Mouse (Mus musculus) adipocyte (in vitro differentiated cells): ENCODE results near the gene Foxq1.

Experiments used
- DNase-seq: peaks from one replicate; pipeline ENCODE4 v3.0.0-alpha.2; 2016; ENCODE audit warnings: low spot score

Gene Foxq1

GRCm38 (mm10) chr13:31555834-31556233 is at the start of gene Foxq1:
Gene Foxq1, plus strand, starts transcription at chr13:31556134.
- DNase-seq: no peak

GRCm38 (mm10) chr13:31506494-31507167 is 49.3 kb upstream of the Foxq1 start:
- DNase-seq: no peak

DNA sequence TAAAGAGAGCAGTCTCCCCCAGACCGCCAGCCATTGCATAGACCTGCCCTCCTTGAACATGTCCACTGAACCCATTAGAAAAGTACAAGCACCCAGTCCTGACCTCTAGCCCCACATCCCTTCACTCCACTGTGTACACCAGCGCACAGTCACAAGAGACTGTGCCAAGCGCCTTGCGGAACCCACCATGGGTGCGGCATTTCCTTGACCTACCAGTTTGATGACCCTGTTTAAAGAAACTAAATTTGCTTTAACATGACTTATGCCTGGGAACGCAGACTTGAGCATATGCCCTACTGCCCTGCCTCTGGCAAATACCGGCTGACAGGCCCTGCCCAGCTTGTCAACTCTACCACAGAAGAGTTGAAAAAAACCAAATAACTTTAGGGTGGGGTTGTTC is 40.7 kb upstream of the Foxq1 start:
- DNase-seq: no peak

- DNase-seq: peak; percentile 93
Measured at GRCm38 (mm10) chr13:31518411-31518886, 37.5 kb upstream of the Foxq1 start.

- no peak for DNase-seq
Measured at GRCm38 (mm10) chr13:31518971-31519370, 37.0 kb upstream of the Foxq1 start.

DNA sequence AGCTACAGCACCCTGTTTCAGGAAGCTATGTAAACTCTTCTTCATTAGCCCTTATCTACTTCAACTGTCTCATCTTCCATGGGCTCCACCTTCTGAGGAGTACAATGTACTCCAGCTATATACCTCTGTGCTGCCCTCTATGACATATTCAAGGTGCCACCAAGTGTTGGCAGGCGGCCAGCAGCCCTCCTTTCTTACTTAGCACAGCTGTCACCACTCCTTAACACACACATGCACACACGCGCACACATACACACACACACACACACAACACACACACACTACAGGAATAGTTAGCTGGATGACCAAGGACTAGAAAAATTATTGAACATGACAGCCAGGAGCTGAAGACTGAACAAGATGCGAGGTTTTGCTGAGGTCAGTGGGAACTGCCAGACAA is 31.0 kb upstream of the Foxq1 start:
- DNase-seq: no peak

- DNase-seq: no peak
Measured at GRCm38 (mm10) chr13:31531186-31531585, 24.7 kb upstream of the Foxq1 start.

- DNase-seq: no peak
Measured at GRCm38 (mm10) chr13:31531651-31532061, 24.3 kb upstream of the Foxq1 start.

DNA sequence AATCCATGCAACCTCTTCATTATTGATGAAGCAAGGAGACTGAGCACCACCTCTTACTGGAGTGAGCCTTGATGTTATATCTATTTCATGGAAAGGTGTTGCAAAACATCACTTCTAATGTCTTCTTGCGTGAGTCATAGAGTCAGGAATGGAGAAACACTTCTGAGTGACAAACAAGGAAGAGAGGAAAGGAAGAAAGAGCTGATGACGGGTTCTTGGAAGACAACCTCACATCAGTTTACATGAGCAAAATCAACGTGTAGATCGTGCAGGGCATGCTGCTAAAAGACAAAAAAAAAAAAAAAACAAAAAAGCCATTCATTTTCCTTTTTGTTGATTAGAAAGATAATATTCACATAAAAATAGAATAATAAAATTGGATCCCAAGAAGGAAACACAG is 21.2 kb upstream of the Foxq1 start:
- DNase-seq: no peak

DNA sequence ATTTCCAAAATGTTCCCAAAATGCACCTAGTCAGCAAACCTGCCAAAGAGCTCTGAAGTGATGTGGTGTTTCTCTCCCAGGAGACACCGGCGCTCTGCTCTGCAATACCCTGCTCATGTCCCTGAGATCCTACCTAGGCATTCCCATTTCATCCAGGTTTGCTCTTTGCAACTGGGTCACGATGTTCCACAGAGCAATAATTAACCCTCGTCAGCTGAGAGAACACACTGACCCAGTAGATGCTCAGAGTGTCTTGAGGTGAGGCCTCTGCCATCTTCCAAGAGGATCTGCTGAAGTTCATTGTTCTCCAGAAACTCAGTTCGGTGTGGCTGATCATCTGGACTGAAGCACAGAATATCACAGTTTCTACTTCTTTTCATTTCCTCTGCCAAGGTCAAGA is 12.9 kb upstream of the Foxq1 start:
- DNase-seq: no peak

DNA sequence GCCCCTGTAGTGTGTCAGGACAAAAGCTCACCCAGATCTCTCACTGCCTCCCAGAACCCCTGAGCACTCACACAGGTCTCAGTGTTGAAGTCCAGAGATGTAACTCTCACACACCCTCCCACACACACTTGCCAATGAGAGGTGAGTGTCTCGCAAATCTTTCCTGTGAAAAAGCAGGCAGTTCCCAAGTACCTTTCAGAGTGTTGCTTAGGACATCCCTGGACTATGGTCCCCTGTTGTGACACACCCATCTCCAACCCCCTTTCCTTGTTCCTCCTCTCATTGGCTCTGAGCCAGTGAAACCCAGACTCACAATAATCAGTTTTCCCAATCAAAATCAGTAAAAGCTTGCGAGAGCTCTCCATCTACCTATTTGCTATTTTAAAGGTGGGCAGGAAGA is 9.2 kb upstream of the Foxq1 start:
- DNase-seq: no peak

DNA sequence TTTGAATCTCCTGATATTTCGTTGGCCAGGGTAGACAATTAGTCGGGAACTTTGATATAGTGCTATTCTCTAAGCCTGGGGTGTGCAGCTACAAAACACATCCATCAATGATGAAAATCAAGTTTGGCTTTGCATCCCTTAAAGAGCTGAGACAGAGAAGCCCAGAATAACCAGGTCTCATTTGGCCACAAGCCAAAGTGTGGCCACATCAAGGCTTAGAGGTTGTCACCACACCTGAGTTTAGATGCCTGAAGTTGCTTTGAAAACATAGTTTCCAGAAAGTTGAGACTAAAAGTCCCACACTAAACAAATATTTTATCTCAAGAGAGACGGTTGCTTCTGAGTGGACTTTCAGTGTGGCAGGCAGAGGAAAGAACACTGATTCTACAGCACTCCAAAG is 8.7 kb upstream of the Foxq1 start:
- no peak for DNase-seq

DNA sequence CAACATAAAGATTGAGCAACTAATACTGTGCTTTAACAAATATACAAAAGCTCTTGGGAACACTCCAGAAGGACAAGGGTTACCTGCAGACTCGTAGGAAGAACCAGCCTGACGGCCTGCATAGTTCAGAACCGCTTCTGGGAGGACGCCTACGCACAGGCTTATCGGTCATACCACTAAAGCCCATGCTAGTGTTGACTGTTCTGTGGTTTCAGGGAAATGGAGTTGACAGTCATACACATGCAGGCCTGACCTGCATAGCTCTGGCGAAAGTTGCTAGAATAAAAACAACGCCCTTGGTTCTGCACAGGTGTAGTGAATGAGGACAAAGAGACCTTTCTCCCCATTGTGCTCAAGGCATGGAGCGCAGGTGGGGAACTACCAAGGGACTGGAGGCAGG is 8.3 kb upstream of the Foxq1 start:
- peak; percentile 38 for DNase-seq

GRCm38 (mm10) chr13:31556964-31557767 is 1.2 kb downstream of the Foxq1 start:
- no peak for DNase-seq

DNA sequence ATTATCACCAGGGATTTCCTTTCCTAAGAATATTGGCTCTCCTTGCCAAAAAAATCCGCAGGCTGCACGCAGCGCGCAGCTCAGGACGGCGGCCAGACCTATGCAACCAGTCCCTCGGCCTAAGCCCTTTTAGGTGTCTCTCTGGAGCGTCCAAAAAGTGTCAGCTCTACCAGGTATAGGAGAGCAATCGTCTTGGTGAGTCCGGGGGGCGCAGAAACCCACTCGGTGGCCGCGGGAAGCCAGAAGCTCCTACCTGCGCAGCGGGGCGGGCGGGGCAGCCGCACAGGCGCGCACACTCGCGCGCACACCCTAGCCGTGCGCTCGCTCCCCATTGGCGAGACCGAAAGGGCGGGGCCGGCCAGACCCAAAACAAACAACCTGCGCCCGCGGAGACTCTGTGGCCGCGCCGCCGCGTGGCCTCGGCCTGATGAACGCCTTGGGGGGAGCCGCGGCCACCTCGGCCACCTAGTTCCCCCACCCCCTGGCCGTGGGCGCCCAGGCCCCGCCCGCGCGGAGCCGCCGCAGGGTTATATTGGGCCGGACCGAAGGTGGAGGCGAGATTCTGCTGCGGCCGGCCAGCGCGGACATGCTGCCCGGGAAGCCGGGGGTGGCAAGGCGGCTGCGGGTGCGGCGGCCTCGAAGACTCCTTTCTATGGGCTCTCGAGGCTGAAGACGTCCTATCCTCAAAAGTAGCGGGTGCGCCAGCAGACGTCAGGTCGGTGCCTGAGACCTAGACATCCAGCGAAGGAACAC is 2.0 kb downstream of the Foxq1 start:
- DNase-seq: no peak

- DNase-seq: no peak
Measured at GRCm38 (mm10) chr13:31558521-31559418, 2.8 kb downstream of the Foxq1 start, which contains the start of gene A530084C06Rik. Gene A530084C06Rik, minus strand, starts transcription at chr13:31559333.

DNA sequence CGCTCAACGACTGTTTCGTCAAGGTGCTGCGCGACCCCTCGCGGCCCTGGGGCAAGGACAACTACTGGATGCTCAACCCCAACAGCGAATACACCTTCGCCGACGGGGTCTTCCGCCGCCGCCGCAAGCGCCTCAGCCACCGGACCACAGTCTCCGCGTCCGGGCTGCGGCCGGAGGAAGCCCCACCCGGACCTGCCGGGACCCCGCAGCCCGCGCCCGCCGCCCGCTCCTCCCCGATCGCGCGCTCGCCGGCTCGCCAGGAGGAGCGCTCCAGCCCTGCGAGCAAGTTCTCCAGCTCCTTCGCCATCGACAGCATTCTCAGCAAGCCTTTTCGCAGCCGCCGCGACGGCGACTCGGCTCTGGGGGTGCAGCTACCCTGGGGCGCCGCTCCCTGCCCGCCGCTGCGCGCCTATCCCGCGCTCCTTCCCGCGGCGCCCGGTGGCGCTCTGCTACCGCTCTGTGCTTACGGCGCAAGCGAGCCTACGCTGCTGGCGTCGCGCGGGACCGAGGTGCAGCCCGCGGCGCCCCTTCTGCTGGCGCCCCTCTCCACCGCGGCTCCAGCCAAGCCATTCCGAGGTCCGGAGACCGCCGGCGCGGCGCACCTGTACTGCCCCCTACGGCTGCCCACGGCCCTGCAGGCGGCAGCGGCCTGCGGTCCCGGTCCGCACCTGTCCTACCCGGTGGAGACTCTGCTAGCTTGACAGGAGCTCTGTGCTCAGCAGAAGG is 3.6 kb downstream of the Foxq1 start:
- no peak for DNase-seq

GRCm38 (mm10) chr13:31564394-31564793 is 8.5 kb downstream of the Foxq1 start:
- peak; percentile 74 for DNase-seq

- DNase-seq: no peak
Measured at GRCm38 (mm10) chr13:31567099-31567498, 11.2 kb downstream of the Foxq1 start.

DNA sequence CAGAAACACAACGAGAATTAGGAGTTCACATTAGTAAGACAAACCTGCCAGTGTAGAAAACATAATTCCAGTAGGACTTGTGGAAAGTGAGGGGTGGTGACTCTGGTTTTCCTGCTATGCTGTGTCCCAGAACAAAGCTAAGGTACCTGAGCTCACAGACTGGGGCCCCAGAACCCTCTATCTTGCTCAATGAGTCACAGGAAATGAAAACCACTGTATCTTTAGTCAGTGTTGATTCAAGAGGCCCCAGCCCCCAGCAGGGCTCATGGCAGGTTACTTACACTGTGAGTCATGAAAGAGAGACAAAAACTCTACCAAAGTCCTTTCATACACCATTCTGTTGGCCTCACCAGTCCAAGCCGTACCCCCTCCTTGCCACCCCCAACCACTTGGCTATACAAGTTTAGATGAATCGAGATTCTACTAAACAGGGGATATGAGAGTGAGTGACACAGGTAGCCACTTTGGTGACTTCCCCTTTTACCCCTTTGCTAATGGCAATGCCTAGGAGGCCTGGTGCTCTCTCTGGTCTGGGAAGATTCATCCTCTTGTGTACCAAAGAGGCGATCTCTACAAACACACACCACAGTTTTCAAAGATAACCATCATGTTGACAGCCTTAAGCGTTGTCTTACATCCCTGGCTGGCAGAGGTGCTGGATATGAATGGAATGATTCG is 11.8 kb downstream of the Foxq1 start:
- DNase-seq: no peak
